Mouse (Mus musculus) adrenal gland, adult 2 months (tissue): ENCODE measurements around the gene Calr. TPM values are rescaled to one million over a fixed set of nuclear protein-coding genes. Genes with fewer than 3 reads are reported as not detected.

Source experiments
- DNase-seq: peaks from one replicate; pipeline ENCODE4 v3.0.0; 2021
- polyA plus RNA-seq: library from polyadenylated mRNA; depleted of rRNA; stranded (reverse); fragments of >200 nt; gene quantifications from 2 replicates; pipeline ENCODE4 v1.2.3, GENCODE M21; 2012
- total RNA-seq, 2 experiments: library from RNA; stranded (reverse); gene quantifications; 2 replicates each; pipeline ENCODE4 v1.2.3; 2021

Gene Calr
- total and polyA plus RNA-seq, 3 experiments, result 91.2 to 730 (median 684) TPM

GRCm38 (mm10) chr8:84815547-84815946, 31.2 kb downstream of the Calr start:
- peak; percentile 95 for DNase-seq

GRCm38 (mm10) chr8:84814555-84815441, 31.9 kb downstream of the Calr start:
- DNase-seq, result no peak

- DNase-seq, result no peak
These were observed 32.5 kb downstream of the Calr start for GRCm38 (mm10) chr8:84814240-84814554.

- DNase-seq, result no peak
These were observed 32.9 kb downstream of the Calr start for GRCm38 (mm10) chr8:84813830-84814229.

- peak; percentile 80 for DNase-seq
These were observed 33.7 kb downstream of the Calr start for GRCm38 (mm10) chr8:84813059-84813458.

GRCm38 (mm10) chr8:84811303-84811702, 35.4 kb downstream of the Calr start:
- DNase-seq, result no peak

GRCm38 (mm10) chr8:84810896-84811295, 35.8 kb downstream of the Calr start:
- peak; percentile 94 for DNase-seq

- DNase-seq, result no peak
These were observed 36.8 kb downstream of the Calr start for GRCm38 (mm10) chr8:84809941-84810280.

- no peak for DNase-seq
These were observed 37.4 kb downstream of the Calr start for GRCm38 (mm10) chr8:84809109-84809940.

- DNase-seq, result no peak
These were observed 40.7 kb downstream of the Calr start for GRCm38 (mm10) chr8:84806031-84806430.

GRCm38 (mm10) chr8:84799999-84800831, 46.5 kb downstream of the Calr start, which contains the start of gene Nfix:
TSS of gene Nfix (minus strand) at chr8:84800344.
- DNase-seq, result peak; percentile 87

- peak; percentile 87 for DNase-seq
These were observed 47.4 kb downstream of the Calr start for GRCm38 (mm10) chr8:84799136-84799931.

- no peak for DNase-seq
These were observed 48.1 kb downstream of the Calr start for GRCm38 (mm10) chr8:84798446-84799135.

GRCm38 (mm10) chr8:84797971-84798370, 48.8 kb downstream of the Calr start:
- no peak for DNase-seq

- no peak for DNase-seq
These were observed 49.4 kb downstream of the Calr start for GRCm38 (mm10) chr8:84797256-84797797.

GRCm38 (mm10) chr8:84794486-84794885, 52.2 kb downstream of the Calr start:
- no peak for DNase-seq

GRCm38 (mm10) chr8:84793791-84794485, 52.8 kb downstream of the Calr start:
- no peak for DNase-seq

- DNase-seq, result no peak
These were observed 53.6 kb downstream of the Calr start for GRCm38 (mm10) chr8:84793134-84793533.

- DNase-seq, result no peak
These were observed 54.2 kb downstream of the Calr start for GRCm38 (mm10) chr8:84792429-84792947.
